Mouse (Mus musculus): ENCODE data around the gene Cyp2d11. TPM values are rescaled to one million over a fixed set of nuclear protein-coding genes. Genes with fewer than 3 reads are reported as not detected.

Gene Cyp2d11
- not detected for polyA plus RNA-seq (2015; fragmentation: Illumina TruSeq; extraction: RNeasy Lipid Tissue Mini Kit (QIAGEN cat#74804); ENCODE audit: insufficient read depth, low read depth, low replicate concordance)

DNA sequence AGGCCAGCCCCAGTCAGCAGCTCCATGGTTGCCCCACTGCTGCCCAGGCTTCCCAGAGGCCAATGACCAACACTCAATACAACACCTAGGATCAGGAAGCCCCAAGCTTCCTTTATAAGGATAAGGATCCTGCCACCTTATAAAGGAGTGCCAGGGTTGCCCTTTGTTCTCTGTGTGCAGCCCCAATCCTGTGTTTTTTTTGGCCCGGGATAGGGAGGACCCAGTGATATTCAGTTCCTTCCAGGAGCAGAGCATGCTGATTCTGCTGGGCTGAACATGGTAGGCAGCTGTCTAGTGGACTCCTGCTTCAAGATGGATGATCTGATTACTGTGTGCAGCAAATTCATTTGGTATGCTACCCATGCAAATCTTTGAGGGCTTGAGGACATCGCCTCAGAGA lies at the start of gene Cyp2d11:
TSS of gene Cyp2d11 (minus strand) at position 101 of the 400 bp plus-strand sequence.

DNA sequence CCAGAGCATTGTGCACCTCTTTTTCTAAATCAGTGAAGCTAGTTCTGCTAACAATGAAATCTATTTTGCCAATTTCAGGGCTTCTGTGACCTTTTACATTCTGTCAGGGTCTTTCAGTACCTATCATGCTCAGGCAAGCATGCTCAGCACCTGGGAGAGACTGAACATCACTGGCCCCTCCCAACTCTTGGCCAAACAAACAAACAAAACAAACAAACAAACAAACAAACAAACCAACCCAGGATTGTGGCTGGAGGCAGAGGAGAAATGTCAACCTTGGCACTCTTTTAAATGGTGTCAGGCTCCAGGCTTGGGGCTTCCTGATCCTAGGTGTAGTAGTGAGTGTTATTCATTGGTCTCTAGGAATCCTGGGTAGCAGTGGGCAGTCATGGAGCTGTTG lies 39.3 kb upstream of the Cyp2d11 start, which contains the start of gene Cyp2d9:
TSS of gene Cyp2d9 (plus strand) at position 301 of the 400 bp plus-strand sequence.

DNA sequence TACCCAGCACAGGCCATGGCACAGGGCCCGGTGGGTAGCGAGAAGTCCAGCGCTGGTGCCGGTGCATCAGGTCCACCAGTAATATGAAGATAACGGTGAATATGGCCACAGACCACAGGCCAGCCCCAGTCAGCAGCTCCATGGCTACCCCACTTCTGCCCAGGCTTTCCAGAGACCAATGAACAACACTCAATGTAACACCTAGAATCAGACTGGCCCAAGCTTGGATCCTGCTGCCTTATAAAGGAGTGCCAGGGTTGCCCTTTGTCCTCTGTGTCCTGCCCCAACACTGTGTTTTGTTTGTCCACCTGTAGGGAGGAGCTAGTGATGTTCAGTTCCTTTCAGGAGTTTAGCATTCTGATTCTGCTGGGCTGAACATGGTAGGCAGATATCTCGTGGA lies 13.2 kb upstream of the Cyp2d11 start, which contains the start of gene Cyp2d10:
TSS of gene Cyp2d10 (minus strand) at position 215 of the 400 bp plus-strand sequence.

DNA sequence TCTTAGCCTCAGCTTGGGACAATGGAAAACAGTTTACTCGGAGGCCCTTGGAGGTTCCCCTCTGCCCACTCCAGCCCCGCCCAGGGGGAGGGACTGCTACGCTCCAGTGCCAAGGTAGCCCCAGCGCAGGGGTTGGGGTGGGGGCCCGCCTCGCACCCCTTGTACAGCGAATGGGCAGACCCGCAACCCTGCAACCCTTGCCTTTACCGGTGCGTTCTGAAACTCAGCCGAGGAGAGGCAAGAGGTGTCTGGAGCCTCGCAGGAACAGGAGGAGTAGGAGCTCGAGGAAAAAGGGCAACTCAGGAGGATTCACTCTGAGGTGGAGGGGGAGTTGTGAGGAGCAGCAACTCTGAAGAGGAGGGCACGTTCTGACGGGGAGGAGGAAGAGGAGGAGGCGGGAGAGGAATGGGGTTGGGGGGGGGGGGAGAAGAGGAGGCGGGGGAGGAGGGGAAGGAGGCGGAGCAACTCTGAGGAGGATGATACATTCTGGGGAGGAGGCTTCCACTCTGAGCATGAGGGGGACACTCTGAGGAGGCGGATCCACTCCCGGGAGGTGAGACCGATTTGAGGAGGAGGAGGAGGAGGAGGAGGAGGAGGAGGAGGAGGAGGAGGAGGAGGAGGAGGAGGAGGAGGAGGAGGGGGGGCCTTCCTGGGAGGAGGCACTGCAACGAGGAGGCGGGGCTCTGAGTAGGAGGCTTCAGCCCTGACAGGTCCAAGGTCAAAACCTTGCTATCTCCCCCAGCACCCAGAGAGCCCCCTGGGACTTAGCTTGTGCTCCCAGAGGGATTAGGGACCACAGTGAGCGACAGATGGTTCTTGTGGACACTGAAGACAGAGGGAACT lies 13.7 kb downstream of the Cyp2d11 start, which contains the start of gene Cyp2d22:
TSS of gene Cyp2d22 (minus strand) at position 390 of the 843 bp plus-strand sequence.

DNA sequence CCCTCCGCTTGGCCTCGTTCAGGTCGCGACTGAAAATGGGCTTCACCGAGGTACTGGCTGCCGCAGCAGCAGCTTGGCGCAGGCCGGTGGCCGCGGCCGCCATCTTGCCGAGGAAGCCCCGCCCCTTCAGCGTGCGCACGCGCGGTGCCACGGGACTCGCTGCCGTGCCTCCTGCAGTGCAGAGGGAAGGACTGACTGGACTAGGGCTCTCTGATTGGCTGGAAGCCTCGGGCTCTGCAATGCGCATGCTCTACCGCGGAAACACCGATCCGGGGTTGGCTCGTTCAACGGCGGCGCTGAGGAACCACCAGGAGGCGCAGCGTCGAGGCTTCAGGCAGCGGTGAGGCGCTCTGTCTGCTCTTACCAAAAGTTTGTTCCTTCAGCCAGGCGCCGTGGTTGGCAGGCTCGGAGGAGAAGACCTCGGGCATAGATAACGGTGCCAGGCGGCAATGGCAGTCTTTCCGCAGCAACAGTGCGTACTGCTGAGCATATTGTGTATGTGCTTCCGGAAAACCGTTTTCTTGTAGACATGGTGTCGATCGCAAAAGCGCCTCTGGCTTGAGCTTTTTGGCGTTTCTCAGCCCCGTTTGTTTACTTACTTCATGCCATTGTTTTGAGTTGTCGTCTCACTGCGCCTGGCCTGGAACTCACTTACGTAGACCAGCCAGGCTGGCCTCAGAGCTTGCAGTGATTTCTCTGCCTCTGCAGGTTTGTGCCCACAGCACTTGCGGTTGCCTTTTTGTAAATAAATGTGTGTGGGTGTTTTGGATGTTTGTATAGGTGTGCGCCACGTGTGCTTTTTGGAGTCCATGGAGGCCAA lies 39.5 kb downstream of the Cyp2d11 start, which contains the start of gene Ndufa6:
TSS of gene Ndufa6 (minus strand) at position 197 of the 820 bp plus-strand sequence.

Other genes with a start within 250 kb of the Cyp2d11 start
- 12.1 TPM for gene Srebf2, start 246.8 kb downstream of the Cyp2d11 start, polyA plus RNA-seq (2015; fragmentation: Illumina TruSeq; extraction: RNeasy Lipid Tissue Mini Kit (QIAGEN cat#74804); ENCODE audit: insufficient read depth, low read depth, low replicate concordance)
- gene Shisa8, start 181.2 kb downstream of the Cyp2d11 start, polyA plus RNA-seq (2015; fragmentation: Illumina TruSeq; extraction: RNeasy Lipid Tissue Mini Kit (QIAGEN cat#74804); ENCODE audit: insufficient read depth, low read depth, low replicate concordance), result not detected
- gene Tnfrsf13c, start 169.7 kb downstream of the Cyp2d11 start, polyA plus RNA-seq (2015; fragmentation: Illumina TruSeq; extraction: RNeasy Lipid Tissue Mini Kit (QIAGEN cat#74804); ENCODE audit: insufficient read depth, low read depth, low replicate concordance), result not detected
- gene Cenpm, start 149.3 kb downstream of the Cyp2d11 start, polyA plus RNA-seq (2015; fragmentation: Illumina TruSeq; extraction: RNeasy Lipid Tissue Mini Kit (QIAGEN cat#74804); ENCODE audit: insufficient read depth, low read depth, low replicate concordance), result not detected
- not detected for gene 1500009C09Rik, start 141.6 kb downstream of the Cyp2d11 start, polyA plus RNA-seq (2015; fragmentation: Illumina TruSeq; extraction: RNeasy Lipid Tissue Mini Kit (QIAGEN cat#74804); ENCODE audit: insufficient read depth, low read depth, low replicate concordance)
- gene Sept3, start 119.1 kb downstream of the Cyp2d11 start, polyA plus RNA-seq (2015; fragmentation: Illumina TruSeq; extraction: RNeasy Lipid Tissue Mini Kit (QIAGEN cat#74804); ENCODE audit: insufficient read depth, low read depth, low replicate concordance), result 1.0 TPM
- gene Wbp2nl, start 95.1 kb downstream of the Cyp2d11 start, polyA plus RNA-seq (2015; fragmentation: Illumina TruSeq; extraction: RNeasy Lipid Tissue Mini Kit (QIAGEN cat#74804); ENCODE audit: insufficient read depth, low read depth, low replicate concordance), result not detected
- gene Naga, start 55.1 kb downstream of the Cyp2d11 start, polyA plus RNA-seq (2015; fragmentation: Illumina TruSeq; extraction: RNeasy Lipid Tissue Mini Kit (QIAGEN cat#74804); ENCODE audit: insufficient read depth, low read depth, low replicate concordance), result 38.1 TPM
- not detected for gene Pheta2, start 55.1 kb downstream of the Cyp2d11 start, polyA plus RNA-seq (2015; fragmentation: Illumina TruSeq; extraction: RNeasy Lipid Tissue Mini Kit (QIAGEN cat#74804); ENCODE audit: insufficient read depth, low read depth, low replicate concordance)
- gene Smdt1, start 55.1 kb downstream of the Cyp2d11 start, polyA plus RNA-seq (2015; fragmentation: Illumina TruSeq; extraction: RNeasy Lipid Tissue Mini Kit (QIAGEN cat#74804); ENCODE audit: insufficient read depth, low read depth, low replicate concordance), result 65.3 TPM
- 106 TPM for gene Ndufa6, start 39.7 kb downstream of the Cyp2d11 start, polyA plus RNA-seq (2015; fragmentation: Illumina TruSeq; extraction: RNeasy Lipid Tissue Mini Kit (QIAGEN cat#74804); ENCODE audit: insufficient read depth, low read depth, low replicate concordance)
- 20.4 TPM for gene Cyp2d22, start 13.8 kb downstream of the Cyp2d11 start, polyA plus RNA-seq (2015; fragmentation: Illumina TruSeq; extraction: RNeasy Lipid Tissue Mini Kit (QIAGEN cat#74804); ENCODE audit: insufficient read depth, low read depth, low replicate concordance)
- gene Cyp2d10, start 13.2 kb upstream of the Cyp2d11 start, polyA plus RNA-seq (2015; fragmentation: Illumina TruSeq; extraction: RNeasy Lipid Tissue Mini Kit (QIAGEN cat#74804); ENCODE audit: insufficient read depth, low read depth, low replicate concordance), result not detected
- gene Cyp2d9, start 39.4 kb upstream of the Cyp2d11 start, polyA plus RNA-seq (2015; fragmentation: Illumina TruSeq; extraction: RNeasy Lipid Tissue Mini Kit (QIAGEN cat#74804); ENCODE audit: insufficient read depth, low read depth, low replicate concordance), result not detected
- not detected for gene Cyp2d12, start 161.1 kb upstream of the Cyp2d11 start, polyA plus RNA-seq (2015; fragmentation: Illumina TruSeq; extraction: RNeasy Lipid Tissue Mini Kit (QIAGEN cat#74804); ENCODE audit: insufficient read depth, low read depth, low replicate concordance)
- gene Cyp2d34, start 226.9 kb upstream of the Cyp2d11 start, polyA plus RNA-seq (2015; fragmentation: Illumina TruSeq; extraction: RNeasy Lipid Tissue Mini Kit (QIAGEN cat#74804); ENCODE audit: insufficient read depth, low read depth, low replicate concordance), result not detected

Measured in pancreas, adult 10 weeks (tissue).